Mouse (Mus musculus) midbrain, embryonic 12.5 days (tissue): ENCODE data around the gene Maats1. TPM values are rescaled to one million over a fixed set of nuclear protein-coding genes. Genes with fewer than 3 reads are reported as not detected.
A peak's percentile ranks its signal among the peaks of the same experiment; 100 is the strongest.

ENCODE experiments used
- ATAC-seq: fragments of 200-750 bp; cut with Nextera tagmentation; 2 replicates; pipeline ENCODE4 v1.8.0; 2017; ENCODE audit warnings: low read depth, moderate TSS enrichment, moderate library complexity; ENCODE audit not compliant: low FRiP score
- H3K27ac ChIP-seq: fragments of 300-500 bp; sonication (generic); replicated peaks from 2 replicates; pipeline ENCODE4 v1.5.1; 2016; ENCODE audit warnings: mild to moderate bottlenecking
- H3K27me3 ChIP-seq: fragments of 300-500 bp; sonication (generic); 2 replicates; pipeline ENCODE4 v1.6.1; 2016; ENCODE audit warnings: mild to moderate bottlenecking
- H3K36me3 ChIP-seq: fragments of 300-500 bp; sonication (generic); 2 replicates; pipeline ENCODE4 v1.6.1; 2016
- H3K4me1 ChIP-seq: fragments of 300-500 bp; sonication (generic); 2 replicates; pipeline ENCODE4 v1.6.1; 2016
- H3K4me2 ChIP-seq: fragments of 300-500 bp; sonication (generic); replicated peaks from 2 replicates; pipeline ENCODE4 v1.6.1; 2016; ENCODE audit warnings: mild to moderate bottlenecking, moderate library complexity
- H3K4me3 ChIP-seq: fragments of 300-500 bp; sonication (generic); 2 replicates; pipeline ENCODE4 v1.5.1; 2016; ENCODE audit warnings: mild to moderate bottlenecking
- H3K9ac ChIP-seq: fragments of 300-500 bp; sonication (generic); replicated peaks from 2 replicates; pipeline ENCODE4 v1.6.1; 2016; ENCODE audit warnings: mild to moderate bottlenecking, moderate library complexity
- H3K9me3 ChIP-seq: fragments of 300-500 bp; sonication (generic); 2 replicates; pipeline ENCODE4 v1.6.1; 2016; ENCODE audit warnings: mild to moderate bottlenecking
- WGBS: fragments of 180-500 bp; shearing (Covaris S2); methylation state at CpG from one replicate; pipeline ENCODE4 v1.1.7; 2016; 5-methylcytosine and 5-hydroxymethylcytosine counted together
- polyA plus RNA-seq: library from polyadenylated mRNA; unstranded; fragments of >200 nt; fragmentation: Nextera tagmentation; extraction: Ambion mirVana; gene quantifications from 2 replicates; pipeline ENCODE4 v1.2.1, GENCODE M21; 2016

The Maats1 gene
- polyA plus RNA-seq, 1 experiment from 2014 or later = 0.51 TPM

GRCm38 (mm10) chr16:38304460-38305194 lies 37.3 kb downstream of the Maats1 start:
- no peak overlapping the region for H3K9ac ChIP-seq
- no peaks in the 10 kb centered on the region for H3K27me3 ChIP-seq
- H3K4me2 ChIP-seq = no peak overlapping the region
- no peaks in the 10 kb centered on the region for H3K9me3 ChIP-seq
- 83% methylated on average over 17 of the region's 17 CpGs for WGBS
- H3K4me1 ChIP-seq = peaks cover 13% of the 10 kb centered on the region
- H3K27ac ChIP-seq = no peak overlapping the region
- H3K36me3 ChIP-seq = no peaks in the 10 kb centered on the region
- H3K4me3 ChIP-seq = no peak overlapping the region
- ATAC-seq = no peak

- H3K27ac ChIP-seq = no peak overlapping the region
- H3K36me3 ChIP-seq = no peaks in the 10 kb centered on the region
- H3K27me3 ChIP-seq = no peaks in the 10 kb centered on the region
- 91% methylated on average over 13 of the region's 13 CpGs for WGBS
- H3K9me3 ChIP-seq = no peaks in the 10 kb centered on the region
- no peak overlapping the region for H3K9ac ChIP-seq
- ATAC-seq = no peak
- H3K4me2 ChIP-seq = no peak overlapping the region
- H3K4me3 ChIP-seq = no peak overlapping the region
- H3K4me1 ChIP-seq = peaks cover 6% of the 10 kb centered on the region
These were observed 39.6 kb downstream of the Maats1 start for GRCm38 (mm10) chr16:38302367-38302766.

- Histone ChIP-seq H3K4me3 (no peak overlapping the region), H3K9ac (no peak overlapping the region), H3K36me3 (no peaks in the 10 kb centered on the region), H3K9me3 (no peaks in the 10 kb centered on the region), H3K27me3 (no peaks in the 10 kb centered on the region), H3K27ac (no peak overlapping the region), H3K4me1 (no peaks in the 10 kb centered on the region), H3K4me2 (no peak overlapping the region)
- no peak for ATAC-seq
- WGBS = 87% methylated on average over 6 of the region's 6 CpGs
These were observed 43.5 kb downstream of the Maats1 start for GRCm38 (mm10) chr16:38298410-38298809.

- H3K36me3 ChIP-seq = no peaks in the 10 kb centered on the region
- no peak overlapping the region for H3K4me2 ChIP-seq
- H3K9ac ChIP-seq = no peak overlapping the region
- WGBS = 59% methylated on average over 5 of the region's 5 CpGs
- H3K4me3 ChIP-seq = no peak overlapping the region
- H3K9me3 ChIP-seq = no peaks in the 10 kb centered on the region
- H3K27ac ChIP-seq = no peak overlapping the region
- no peaks in the 10 kb centered on the region for H3K27me3 ChIP-seq
- no peak for ATAC-seq
- no peaks in the 10 kb centered on the region for H3K4me1 ChIP-seq
These were observed 46.5 kb downstream of the Maats1 start for GRCm38 (mm10) chr16:38295349-38295930.

GRCm38 (mm10) chr16:38294685-38295348 lies 47.1 kb downstream of the Maats1 start, which contains the start of gene Nr1i2:
Nr1i2 (minus strand) TSS chr16:38294824.
- H3K27ac ChIP-seq = no peak within 1 kb of the TSS
- no peak for ATAC-seq
- no peak within 1 kb of the TSS for H3K9ac ChIP-seq
- no peaks in the 10 kb centered on the region for H3K27me3 ChIP-seq
- WGBS = 74% methylated on average over 7 of the region's 7 CpGs
- no peaks in the 10 kb centered on the region for H3K36me3 ChIP-seq
- H3K4me1 ChIP-seq = no peaks in the 10 kb centered on the region
- no peaks in the 10 kb centered on the region for H3K9me3 ChIP-seq
- no peak within 1 kb of the TSS for H3K4me3 ChIP-seq
- no peak within 1 kb of the TSS for H3K4me2 ChIP-seq

- no peak overlapping the region for H3K9ac ChIP-seq
- H3K4me3 ChIP-seq = no peak overlapping the region
- WGBS = 80% methylated on average over 2 of the region's 2 CpGs
- H3K27me3 ChIP-seq = no peaks in the 10 kb centered on the region
- H3K4me1 ChIP-seq = no peaks in the 10 kb centered on the region
- no peak for ATAC-seq
- no peak overlapping the region for H3K4me2 ChIP-seq
- H3K36me3 ChIP-seq = no peaks in the 10 kb centered on the region
- H3K27ac ChIP-seq = no peak overlapping the region
- H3K9me3 ChIP-seq = no peaks in the 10 kb centered on the region
These were observed 51.8 kb downstream of the Maats1 start for GRCm38 (mm10) chr16:38290151-38290550.

GRCm38 (mm10) chr16:38288851-38289250 lies 53.1 kb downstream of the Maats1 start:
- Histone ChIP-seq H3K4me1 (no peaks in the 10 kb centered on the region), H3K9ac (no peak overlapping the region), H3K36me3 (no peaks in the 10 kb centered on the region), H3K27ac (no peak overlapping the region), H3K4me2 (no peak overlapping the region), H3K9me3 (no peaks in the 10 kb centered on the region), H3K4me3 (no peak overlapping the region), H3K27me3 (no peaks in the 10 kb centered on the region)
- WGBS = 42% methylated on average over 6 of the region's 6 CpGs
- ATAC-seq = no peak

GRCm38 (mm10) chr16:38287762-38288161 lies 54.2 kb downstream of the Maats1 start:
- no peak for ATAC-seq
- Histone ChIP-seq H3K36me3 (no peaks in the 10 kb centered on the region), H3K4me2 (no peak overlapping the region), H3K27ac (no peak overlapping the region), H3K4me3 (no peak overlapping the region), H3K9me3 (no peaks in the 10 kb centered on the region), H3K27me3 (no peaks in the 10 kb centered on the region), H3K9ac (no peak overlapping the region), H3K4me1 (no peaks in the 10 kb centered on the region)
- 93% methylated on average over 3 of the region's 3 CpGs for WGBS

- Histone ChIP-seq H3K4me1 (no peaks in the 10 kb centered on the region), H3K27ac (no peak overlapping the region), H3K27me3 (no peaks in the 10 kb centered on the region), H3K4me3 (no peak overlapping the region), H3K9ac (no peak overlapping the region), H3K9me3 (no peaks in the 10 kb centered on the region), H3K4me2 (no peak overlapping the region), H3K36me3 (no peaks in the 10 kb centered on the region)
- 84% methylated on average over 6 of the region's 6 CpGs for WGBS
- no peak for ATAC-seq
These were observed 54.6 kb downstream of the Maats1 start for GRCm38 (mm10) chr16:38287357-38287756.

- no peak for ATAC-seq
- 76% methylated on average over 4 of the region's 4 CpGs for WGBS
- Histone ChIP-seq H3K27ac (no peak overlapping the region), H3K9me3 (no peaks in the 10 kb centered on the region), H3K9ac (no peak overlapping the region), H3K4me3 (no peak overlapping the region), H3K4me1 (no peaks in the 10 kb centered on the region), H3K27me3 (no peaks in the 10 kb centered on the region), H3K36me3 (no peaks in the 10 kb centered on the region), H3K4me2 (no peak overlapping the region)
These were observed 55.4 kb downstream of the Maats1 start for GRCm38 (mm10) chr16:38286541-38286940.

GRCm38 (mm10) chr16:38285801-38286200 lies 56.1 kb downstream of the Maats1 start:
- no peaks in the 10 kb centered on the region for H3K27me3 ChIP-seq
- H3K27ac ChIP-seq = no peak overlapping the region
- no peaks in the 10 kb centered on the region for H3K4me1 ChIP-seq
- no peaks in the 10 kb centered on the region for H3K9me3 ChIP-seq
- H3K9ac ChIP-seq = no peak overlapping the region
- no peak for ATAC-seq
- H3K36me3 ChIP-seq = no peaks in the 10 kb centered on the region
- 91% methylated on average over 7 of the region's 7 CpGs for WGBS
- no peak overlapping the region for H3K4me2 ChIP-seq
- no peak overlapping the region for H3K4me3 ChIP-seq

GRCm38 (mm10) chr16:38283300-38283699 lies 58.6 kb downstream of the Maats1 start:
- Histone ChIP-seq H3K27me3 (no peaks in the 10 kb centered on the region), H3K4me2 (no peak overlapping the region), H3K4me3 (no peak overlapping the region), H3K36me3 (no peaks in the 10 kb centered on the region), H3K4me1 (no peaks in the 10 kb centered on the region), H3K27ac (no peak overlapping the region), H3K9ac (no peak overlapping the region), H3K9me3 (no peaks in the 10 kb centered on the region)
- 47% methylated on average over 3 of the region's 3 CpGs for WGBS
- ATAC-seq = 0 out of 2 replicates have a peak, but pooled peaks have one; percentile 34
